Mouse (Mus musculus): ENCODE data around the gene Plppr2. TPM values are rescaled to one million over a fixed set of nuclear protein-coding genes. Genes with fewer than 3 reads are reported as not detected.

Plppr2 gene
- total and polyA plus RNA-seq, 2 experiments from 2014 or later, result 108 to 144 TPM

GRCm38 (mm10) chr9:21960135-21960534 is 23.3 kb downstream of the Plppr2 start:
- Histone ChIP-seq H3K4me2 (ENCODE audit: low read depth) (no peak overlapping the region), H3K9ac (no peak overlapping the region), H3K36me3 (ENCODE audit: insufficient read depth) (no peaks in the 10 kb centered on the region; the same call in 1 of the 2 replicates), H3K27ac (ENCODE audit: low read depth, low read length) (no peak overlapping the region), H3K9me3 (ENCODE audit: low read length) (no peaks in the 10 kb centered on the region), H3K27me3 (ENCODE audit: insufficient read depth, low read length) (peaks cover 25% of the 10 kb centered on the region), H3K4me1 (ENCODE audit: insufficient read depth) (peaks cover 9% of the 10 kb centered on the region; the same call in 1 of the 2 replicates), H3K4me3 (ENCODE audit: low read depth, low read length) (no peak overlapping the region)
- ATAC-seq, result no peak
- no peak for DNase-seq
- TF ChIP-seq CTCF (IDR thresholded peaks at IDR 0.05; ENCODE audit: low read depth), result no peak
- 52% methylated on average over 9 of the region's 9 CpGs for WGBS

DNA sequence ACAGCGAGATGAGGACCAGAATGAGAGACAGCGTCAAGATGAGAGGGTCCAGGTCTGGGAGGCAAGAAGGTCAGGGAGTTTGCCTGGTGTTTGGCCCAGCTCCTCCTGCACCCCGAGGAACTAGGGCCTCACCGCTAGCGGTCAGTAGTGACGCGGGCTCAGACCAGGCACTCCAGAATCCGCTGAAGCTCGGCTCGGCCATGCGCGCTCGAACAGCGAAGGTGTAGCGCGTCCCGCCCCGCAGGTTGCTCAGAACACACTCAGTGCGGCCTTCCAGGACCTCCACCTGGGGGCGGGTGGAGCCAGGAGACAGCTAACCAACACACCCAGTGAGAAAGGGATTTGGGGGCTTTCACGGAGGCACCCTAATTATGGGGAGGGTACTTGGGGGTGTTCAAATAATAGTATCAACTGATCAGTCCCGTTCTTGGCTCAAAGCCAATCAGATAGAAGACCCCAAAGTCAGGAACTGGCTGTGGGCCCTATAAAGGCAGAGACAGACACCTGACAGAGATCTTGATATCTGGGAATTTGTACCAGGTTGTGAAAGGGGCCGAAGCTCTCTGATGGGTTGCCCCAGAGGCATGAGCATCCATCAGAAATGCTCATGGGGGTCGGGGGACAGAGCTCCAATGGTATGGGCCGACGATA is 23.9 kb downstream of the Plppr2 start:
- 14% methylated on average over 26 of the region's 26 CpGs for WGBS
- TF ChIP-seq CTCF (IDR thresholded peaks at IDR 0.05; ENCODE audit: low read depth), result no peak
- DNase-seq (no peak), ATAC-seq (no peak)
- H3K36me3 ChIP-seq (ENCODE audit: insufficient read depth), result no peaks in the 10 kb centered on the region; the same call in 1 of the 2 replicates
- no peaks in the 10 kb centered on the region for H3K9me3 ChIP-seq (ENCODE audit: low read length)
- no peak overlapping the region for H3K4me2 ChIP-seq (ENCODE audit: low read depth)
- no peak overlapping the region for H3K4me3 ChIP-seq (ENCODE audit: low read depth, low read length)
- peaks cover 25% of the 10 kb centered on the region for H3K27me3 ChIP-seq (ENCODE audit: insufficient read depth, low read length)
- no peak overlapping the region for H3K27ac ChIP-seq (ENCODE audit: low read depth, low read length)
- peaks cover 8% of the 10 kb centered on the region; the same call in 1 of the 2 replicates for H3K4me1 ChIP-seq (ENCODE audit: insufficient read depth)
- H3K9ac ChIP-seq, result no peak overlapping the region

DNA sequence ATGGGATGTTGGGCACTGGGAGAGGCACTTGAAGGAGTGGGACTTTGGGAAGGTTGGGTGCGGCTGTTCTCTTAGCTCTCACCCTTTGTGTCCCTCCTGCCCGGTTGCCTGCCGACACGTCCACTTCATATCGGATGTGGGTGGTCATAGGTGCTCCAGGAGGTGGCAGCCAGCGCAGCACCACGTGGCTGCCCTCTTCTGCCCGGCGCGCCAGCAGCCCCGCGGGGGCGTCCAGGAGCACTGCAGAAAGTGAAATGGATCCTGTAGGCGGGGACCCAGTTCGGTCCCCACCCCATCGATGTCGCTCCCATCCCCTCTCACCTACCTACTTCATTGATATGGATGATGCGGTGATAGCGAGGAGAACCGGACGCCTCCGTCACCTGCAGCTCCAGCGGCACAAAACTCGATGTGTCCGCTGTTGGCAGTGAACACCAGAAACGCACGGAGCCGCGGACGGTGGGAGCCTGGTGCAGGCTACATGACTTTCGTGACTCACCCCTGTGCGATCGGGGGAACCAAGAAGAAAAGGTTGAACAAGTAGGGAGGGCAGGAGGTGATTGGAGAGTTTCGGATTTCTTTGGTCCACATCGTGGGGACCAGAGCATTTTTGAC is 24.6 kb downstream of the Plppr2 start:
- no peak overlapping the region for H3K9ac ChIP-seq
- ATAC-seq (no peak), DNase-seq (no peak)
- peaks cover 5% of the 10 kb centered on the region; the same call in 1 of the 2 replicates for H3K4me1 ChIP-seq (ENCODE audit: insufficient read depth)
- peak overlapping the region; percentile 72 for H3K4me2 ChIP-seq (ENCODE audit: low read depth)
- no peak overlapping the region for H3K27ac ChIP-seq (ENCODE audit: low read depth, low read length)
- TF ChIP-seq CTCF (IDR thresholded peaks at IDR 0.05; ENCODE audit: low read depth), result no peak
- H3K9me3 ChIP-seq (ENCODE audit: low read length), result no peaks in the 10 kb centered on the region
- H3K4me3 ChIP-seq (ENCODE audit: low read depth, low read length), result peak overlapping the region; percentile 38
- whole genome bisulfite sequencing, result 1% methylated on average over 35 of the region's 35 CpGs
- H3K36me3 ChIP-seq (ENCODE audit: insufficient read depth), result no peaks in the 10 kb centered on the region; the same call in 1 of the 2 replicates
- peaks cover 25% of the 10 kb centered on the region for H3K27me3 ChIP-seq (ENCODE audit: insufficient read depth, low read length)

GRCm38 (mm10) chr9:21962010-21962409 is 25.2 kb downstream of the Plppr2 start:
- H3K9me3 ChIP-seq (ENCODE audit: low read length), result no peaks in the 10 kb centered on the region
- H3K36me3 ChIP-seq (ENCODE audit: insufficient read depth), result no peaks in the 10 kb centered on the region; the same call in 1 of the 2 replicates
- 0 out of 2 replicates have a peak, but pooled peaks cover 4% of the 10 kb centered on the region for H3K4me1 ChIP-seq (ENCODE audit: insufficient read depth)
- peak overlapping the region; percentile 22 for H3K9ac ChIP-seq
- WGBS, result under 1% methylated on average over 15 of the region's 15 CpGs
- H3K4me2 ChIP-seq (ENCODE audit: low read depth), result peak overlapping the region; percentile 72
- TF ChIP-seq CTCF (IDR thresholded peaks at IDR 0.05; ENCODE audit: low read depth), result no peak
- H3K27me3 ChIP-seq (ENCODE audit: insufficient read depth, low read length), result peaks cover 25% of the 10 kb centered on the region
- no peak for DNase-seq
- H3K27ac ChIP-seq (ENCODE audit: low read depth, low read length), result no peak overlapping the region
- H3K4me3 ChIP-seq (ENCODE audit: low read depth, low read length), result peak overlapping the region; percentile 38
- ATAC-seq, result peak; percentile 35; the same call in 1 of the 2 replicates

- H3K27ac ChIP-seq (ENCODE audit: low read depth, low read length), result no peak overlapping the region
- peak; percentile 86 for ATAC-seq
- WGBS, result 4% methylated on average over 34 of the region's 34 CpGs
- no peaks in the 10 kb centered on the region for H3K9me3 ChIP-seq (ENCODE audit: low read length)
- H3K4me1 ChIP-seq (ENCODE audit: insufficient read depth), result 0 out of 2 replicates have a peak, but pooled peaks cover 4% of the 10 kb centered on the region
- no peaks in the 10 kb centered on the region; the same call in 1 of the 2 replicates for H3K36me3 ChIP-seq (ENCODE audit: insufficient read depth)
- peak overlapping the region; percentile 72 for H3K4me2 ChIP-seq (ENCODE audit: low read depth)
- TF ChIP-seq CTCF (IDR thresholded peaks at IDR 0.05; ENCODE audit: low read depth), result peak; percentile 41
- H3K27me3 ChIP-seq (ENCODE audit: insufficient read depth, low read length), result peaks cover 25% of the 10 kb centered on the region
- peak overlapping the region; percentile 22; the same call in 1 of the 2 replicates for H3K9ac ChIP-seq
- peak overlapping the region; percentile 38 for H3K4me3 ChIP-seq (ENCODE audit: low read depth, low read length)
- DNase-seq, result peak; percentile 62
Measured at GRCm38 (mm10) chr9:21962416-21963059, 25.7 kb downstream of the Plppr2 start.

GRCm38 (mm10) chr9:21963417-21963816 is 26.6 kb downstream of the Plppr2 start, which contains the start of gene Epor:
Gene Epor (minus strand): TSS chr9:21963506.
- 31% methylated on average over 8 of the region's 8 CpGs for WGBS
- H3K4me3 ChIP-seq (ENCODE audit: low read depth, low read length), result peak within 1 kb of the TSS; percentile 38
- 0 out of 2 replicates have a peak, but pooled peaks have one; percentile 5 for ATAC-seq

More at GRCm38 (mm10) chr9:21963417-21963816, 26.6 kb downstream of the Plppr2 start, which contains the start of gene Epor:
- TF ChIP-seq CTCF (IDR thresholded peaks at IDR 0.05; ENCODE audit: low read depth), result no peak
- Histone ChIP-seq H3K27me3 (ENCODE audit: insufficient read depth, low read length) (peaks cover 25% of the 10 kb centered on the region), H3K9me3 (ENCODE audit: low read length) (no peaks in the 10 kb centered on the region), H3K36me3 (ENCODE audit: insufficient read depth) (no peaks in the 10 kb centered on the region; the same call in 1 of the 2 replicates), H3K4me2 (ENCODE audit: low read depth) (peak within 1 kb of the TSS; percentile 72), H3K9ac (peak within 1 kb of the TSS; percentile 22; the same call in 1 of the 2 replicates), H3K27ac (ENCODE audit: low read depth, low read length) (no peak within 1 kb of the TSS), H3K4me1 (ENCODE audit: insufficient read depth) (0 out of 2 replicates have a peak, but pooled peaks cover 4% of the 10 kb centered on the region)
- no peak for DNase-seq
